Mouse (Mus musculus) hindbrain, embryonic 16.5 days (tissue): ENCODE measurements around the gene Ptrh1. TPM values are rescaled to one million over a fixed set of nuclear protein-coding genes. Genes with fewer than 3 reads are reported as not detected.

Experiments used
- ATAC-seq: fragments of 200-750 bp; cut with Nextera tagmentation; 2 replicates; pipeline ENCODE4 v1.8.0; 2017; ENCODE audit warnings: moderate TSS enrichment, moderate library complexity
- H3K27ac ChIP-seq: fragments of 300-500 bp; sonication (generic); 2 replicates; pipeline ENCODE4 v1.5.1; 2014; ENCODE audit warnings: low read depth, mild to moderate bottlenecking, control low read depth, low read length, moderate library complexity
- H3K27me3 ChIP-seq: fragments of 300-500 bp; sonication (generic); replicated peaks from 2 replicates; pipeline ENCODE4 v1.6.1; 2014; ENCODE audit warnings: low read length; ENCODE audit not compliant: control insufficient read depth, insufficient read depth
- H3K36me3 ChIP-seq: fragments of 300-500 bp; sonication (generic); 2 replicates; pipeline ENCODE4 v1.6.1; 2014; ENCODE audit warnings: mild to moderate bottlenecking, low read length, moderate library complexity, mixed read lengths; ENCODE audit not compliant: control insufficient read depth, insufficient read depth
- H3K4me1 ChIP-seq: fragments of 300-500 bp; sonication (generic); 2 replicates; pipeline ENCODE4 v1.6.1; 2014; ENCODE audit warnings: low read depth, low read length; ENCODE audit not compliant: control insufficient read depth, insufficient read depth
- H3K4me2 ChIP-seq: fragments of 300-500 bp; sonication (generic); 2 replicates; pipeline ENCODE4 v1.6.1; 2014; ENCODE audit warnings: mild to moderate bottlenecking, low read length, control low read depth, moderate library complexity
- H3K4me3 ChIP-seq: fragments of 300-500 bp; sonication (generic); 2 replicates; pipeline ENCODE4 v1.5.1; 2014; ENCODE audit warnings: mild to moderate bottlenecking, low read length, control low read depth, moderate library complexity
- H3K9ac ChIP-seq: fragments of 300-500 bp; sonication (generic); 2 replicates; pipeline ENCODE4 v1.6.1; 2014; ENCODE audit warnings: low read depth, mild to moderate bottlenecking, control low read depth, low read length, moderate library complexity
- H3K9me3 ChIP-seq: fragments of 300-500 bp; sonication (generic); 2 replicates; pipeline ENCODE4 v1.6.1; 2014; ENCODE audit warnings: mild to moderate bottlenecking, low read length, moderate library complexity; ENCODE audit not compliant: control insufficient read depth
- WGBS: fragments of 180-500 bp; shearing (Covaris S2); extraction: QIAGEN DNeasy Blood & Tissue Kit; methylation state at CpG from one replicate; pipeline ENCODE4 v1.1.7; 2014; 5-methylcytosine and 5-hydroxymethylcytosine counted together
- polyA plus RNA-seq: library from polyadenylated mRNA; unstranded; fragments of >200 nt; fragmentation: Nextera tagmentation; extraction: Ambion mirVana; gene quantifications from 2 replicates; pipeline ENCODE4 v1.2.1, GENCODE M21; 2015

Ptrh1 gene
- polyA plus RNA-seq, 1 experiment from 2014 or later = 6.5 TPM

GRCm38 (mm10) chr2:32823579-32824154 is 48.1 kb downstream of the Ptrh1 start:
- 0 out of 2 replicates have a peak overlapping the region, but pooled peaks have one; percentile 42 for H3K9ac ChIP-seq
- 47% methylated on average over 8 of the region's 8 CpGs for WGBS
- H3K9me3 ChIP-seq = no peaks in the 10 kb centered on the region
- H3K4me2 ChIP-seq = no peak overlapping the region
- H3K27ac ChIP-seq = no peak overlapping the region; the same call in 1 of the 2 replicates
- no peaks in the 10 kb centered on the region for H3K27me3 ChIP-seq
- H3K36me3 ChIP-seq = 0 out of 2 replicates have a peak, but pooled peaks cover 4% of the 10 kb centered on the region
- peaks cover 12% of the 10 kb centered on the region for H3K4me1 ChIP-seq
- H3K4me3 ChIP-seq = no peak overlapping the region
- ATAC-seq = no peak

GRCm38 (mm10) chr2:32824181-32824580 is 48.6 kb downstream of the Ptrh1 start:
- Histone ChIP-seq H3K4me2 (no peak overlapping the region), H3K9ac (no peak overlapping the region), H3K4me3 (no peak overlapping the region), H3K27ac (no peak overlapping the region), H3K4me1 (peaks cover 12% of the 10 kb centered on the region), H3K9me3 (no peaks in the 10 kb centered on the region), H3K36me3 (0 out of 2 replicates have a peak, but pooled peaks cover 4% of the 10 kb centered on the region), H3K27me3 (no peaks in the 10 kb centered on the region)
- ATAC-seq = no peak
- WGBS = 20% methylated on average over 8 of the region's 8 CpGs

- no peaks in the 10 kb centered on the region for H3K9me3 ChIP-seq
- H3K4me3 ChIP-seq = no peak overlapping the region
- no peak for ATAC-seq
- no peak overlapping the region for H3K4me2 ChIP-seq
- H3K27me3 ChIP-seq = no peaks in the 10 kb centered on the region
- no peak overlapping the region for H3K9ac ChIP-seq
- 0 out of 2 replicates have a peak, but pooled peaks cover 4% of the 10 kb centered on the region for H3K36me3 ChIP-seq
- 90% methylated on average over 1 of the region's 1 CpGs for WGBS
- no peak overlapping the region for H3K27ac ChIP-seq
- H3K4me1 ChIP-seq = peaks cover 12% of the 10 kb centered on the region
Observed at GRCm38 (mm10) chr2:32824778-32825177, 49.2 kb downstream of the Ptrh1 start.

GRCm38 (mm10) chr2:32825796-32826195 is 50.2 kb downstream of the Ptrh1 start:
- H3K4me3 ChIP-seq = no peak overlapping the region
- H3K9me3 ChIP-seq = no peaks in the 10 kb centered on the region
- 0 out of 2 replicates have a peak, but pooled peaks cover 2% of the 10 kb centered on the region for H3K36me3 ChIP-seq
- H3K4me1 ChIP-seq = peaks cover 12% of the 10 kb centered on the region
- H3K4me2 ChIP-seq = no peak overlapping the region
- H3K27me3 ChIP-seq = no peaks in the 10 kb centered on the region
- no peak for ATAC-seq
- H3K9ac ChIP-seq = no peak overlapping the region
- H3K27ac ChIP-seq = no peak overlapping the region
- 73% methylated on average over 6 of the region's 6 CpGs for WGBS

Other genes starting within 250 kb of the Ptrh1 start
- gene Fam102a, start 240.5 kb upstream of the Ptrh1 start, polyA plus RNA-seq = 7.3 and 7.9 TPM in 2 replicates
- gene Dpm2, start 204.9 kb upstream of the Ptrh1 start, polyA plus RNA-seq = 142 and 150 TPM in 2 replicates
- 16.9 and 20.4 TPM in 2 replicates for gene Pip5kl1, start 201.0 kb upstream of the Ptrh1 start, polyA plus RNA-seq
- 0.72 and 1.6 TPM in 2 replicates for gene 9430097D07Rik, start 200.1 kb upstream of the Ptrh1 start, polyA plus RNA-seq
- gene St6galnac4, start 188.7 kb upstream of the Ptrh1 start, polyA plus RNA-seq = 49.6 and 54.3 TPM in 2 replicates
- gene St6galnac6, start 176.1 kb upstream of the Ptrh1 start, polyA plus RNA-seq = 29.5 and 35.4 TPM in 2 replicates
- 111 and 117 TPM in 2 replicates for gene Ak1, start 154.0 kb upstream of the Ptrh1 start, polyA plus RNA-seq
- gene Eng, start 129.2 kb upstream of the Ptrh1 start, polyA plus RNA-seq = 34.2 and 39.5 TPM in 2 replicates
- 20.2 and 20.9 TPM in 2 replicates for gene Fpgs, start 71.6 kb upstream of the Ptrh1 start, polyA plus RNA-seq
- 63.6 and 69.4 TPM in 2 replicates for gene Cdk9, start 62.7 kb upstream of the Ptrh1 start, polyA plus RNA-seq
- 58.5 and 58.6 TPM in 2 replicates for gene Sh2d3c, start 54.7 kb upstream of the Ptrh1 start, polyA plus RNA-seq
- 2.6 and 3.4 TPM in 2 replicates for gene 6330409D20Rik, start 34.8 kb upstream of the Ptrh1 start, polyA plus RNA-seq
- gene Tor2a, start 18.6 kb upstream of the Ptrh1 start, polyA plus RNA-seq = 50.8 and 56.9 TPM in 2 replicates
- gene Ttc16, start 153 bp upstream of the Ptrh1 start, polyA plus RNA-seq = 0.53 and 0.60 TPM in 2 replicates
- 0.75 and 1.1 TPM in 2 replicates for gene Cfap157, start 8.6 kb downstream of the Ptrh1 start, polyA plus RNA-seq
- gene Stxbp1, start 71.5 kb downstream of the Ptrh1 start, polyA plus RNA-seq = 357 and 362 TPM in 2 replicates
- 31.7 and 37.0 TPM in 2 replicates for gene Fam129b, start 100.3 kb downstream of the Ptrh1 start, polyA plus RNA-seq
- 78.7 and 85.4 TPM in 2 replicates for gene Rpl12, start 185.8 kb downstream of the Ptrh1 start, polyA plus RNA-seq
- 24.5 and 28.3 TPM in 2 replicates for gene Lrsam1, start 185.8 kb downstream of the Ptrh1 start, polyA plus RNA-seq
- gene Slc2a8, start 206.3 kb downstream of the Ptrh1 start, polyA plus RNA-seq = 23.2 and 26.0 TPM in 2 replicates